Mouse (Mus musculus) midbrain, embryonic 15.5 days (tissue): Measurements from ENCODE around the gene Tpd52l1. TPM values are rescaled to one million over a fixed set of nuclear protein-coding genes. Genes with fewer than 3 reads are reported as not detected.

ENCODE experiments used
- ATAC-seq: fragments of 200-750 bp; cut with Nextera tagmentation; replicated peaks from 2 replicates; pipeline ENCODE4 v1.8.0; 2017; ENCODE audit warnings: moderate TSS enrichment
- H3K27ac ChIP-seq: fragments of 300-500 bp; sonication (generic); 2 replicates; pipeline ENCODE4 v1.5.1; 2015; ENCODE audit warnings: mild to moderate bottlenecking, inconsistent platforms
- H3K27me3 ChIP-seq: fragments of 300-500 bp; sonication (generic); replicated peaks from 2 replicates; pipeline ENCODE4 v1.6.1; 2015; ENCODE audit warnings: inconsistent platforms
- H3K36me3 ChIP-seq: fragments of 300-500 bp; sonication (generic); replicated peaks from 2 replicates; pipeline ENCODE4 v1.6.1; 2015; ENCODE audit warnings: inconsistent platforms
- H3K4me1 ChIP-seq: fragments of 300-500 bp; sonication (generic); 2 replicates; pipeline ENCODE4 v1.6.1; 2015; ENCODE audit warnings: inconsistent platforms
- H3K4me2 ChIP-seq: fragments of 300-500 bp; sonication (generic); 2 replicates; pipeline ENCODE4 v1.6.1; 2015; ENCODE audit warnings: inconsistent platforms, mild to moderate bottlenecking, moderate library complexity
- H3K4me3 ChIP-seq: fragments of 300-500 bp; sonication (generic); 2 replicates; pipeline ENCODE4 v1.5.1; 2015; ENCODE audit warnings: mild to moderate bottlenecking, inconsistent platforms
- H3K9ac ChIP-seq: fragments of 300-500 bp; sonication (generic); 2 replicates; pipeline ENCODE4 v1.6.1; 2015; ENCODE audit warnings: mild to moderate bottlenecking, inconsistent platforms
- H3K9me3 ChIP-seq: fragments of 300-500 bp; sonication (generic); 2 replicates; pipeline ENCODE4 v1.6.1; 2016; ENCODE audit warnings: inconsistent platforms
- WGBS: fragments of 180-500 bp; shearing (Covaris S2); methylation state at CpG from one replicate; pipeline ENCODE4 v1.1.7; 2015; ENCODE audit warnings: mixed read lengths; 5-methylcytosine and 5-hydroxymethylcytosine counted together
- polyA plus RNA-seq: library from polyadenylated mRNA; unstranded; fragments of >200 nt; fragmentation: Nextera tagmentation; extraction: Ambion mirVana; gene quantifications from 2 replicates; pipeline ENCODE4 v1.2.1, GENCODE M21; 2015

Gene Tpd52l1
- polyA plus RNA-seq, 1 experiment from 2014 or later, result 45.9 TPM

DNA sequence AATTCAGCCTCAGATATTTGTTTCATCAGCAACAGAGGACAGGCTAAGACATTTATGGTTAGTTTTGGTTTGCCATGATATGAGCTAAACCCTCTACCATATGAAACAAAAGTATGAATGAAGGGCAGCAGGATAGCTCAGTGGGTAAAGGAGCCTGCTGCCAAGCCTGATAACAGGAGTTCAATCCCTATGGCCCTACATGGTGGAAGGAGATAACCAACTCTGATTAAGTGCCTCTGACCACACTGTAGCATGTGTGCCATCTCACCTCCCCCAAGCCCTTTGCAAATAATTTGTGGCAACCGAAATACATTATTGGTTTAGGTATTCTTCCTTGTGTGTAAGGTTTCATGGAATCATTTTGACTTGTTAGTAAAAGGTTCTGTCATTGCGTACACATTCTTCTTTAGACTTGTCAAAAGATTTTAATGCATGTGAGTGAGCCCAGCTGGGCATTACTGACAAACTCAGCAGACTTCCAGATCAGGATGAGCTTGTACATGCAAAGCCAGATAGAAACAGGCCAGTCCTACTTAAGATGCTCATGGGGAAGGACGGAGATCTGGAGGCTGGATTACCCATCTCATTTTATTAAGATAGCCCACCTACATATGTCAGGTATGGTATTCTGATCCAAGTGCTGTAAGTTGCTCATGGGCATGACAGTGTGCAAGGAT, 115.3 kb downstream of the Tpd52l1 start:
- H3K36me3 ChIP-seq, result no peaks in the 10 kb centered on the region
- H3K4me2 ChIP-seq, result no peak overlapping the region
- no peaks in the 10 kb centered on the region for H3K4me1 ChIP-seq
- H3K4me3 ChIP-seq, result no peak overlapping the region
- WGBS, result 95% methylated on average over 3 of the region's 3 CpGs
- ATAC-seq, result no peak
- no peaks in the 10 kb centered on the region for H3K27me3 ChIP-seq
- H3K27ac ChIP-seq, result no peak overlapping the region
- H3K9ac ChIP-seq, result no peak overlapping the region
- H3K9me3 ChIP-seq, result no peaks in the 10 kb centered on the region

DNA sequence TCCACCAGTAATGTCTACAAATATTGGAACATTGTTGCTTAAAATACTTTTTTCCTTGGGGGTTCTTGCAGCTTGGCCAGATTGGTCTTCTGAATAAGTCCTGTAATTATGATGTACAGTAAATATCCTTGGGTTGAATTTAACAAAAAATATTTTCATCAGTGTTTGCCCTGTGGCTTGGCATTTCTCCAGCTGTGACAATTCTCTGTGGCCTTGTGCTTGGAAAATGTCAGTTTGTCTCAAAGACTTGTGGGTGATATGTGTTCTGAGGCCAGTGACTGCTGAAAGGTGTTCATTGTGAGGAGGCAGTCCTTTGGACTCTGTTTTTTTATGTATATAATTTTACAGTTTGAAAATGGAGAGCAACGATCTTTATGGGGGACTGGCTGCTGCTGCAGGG, 116.3 kb downstream of the Tpd52l1 start:
- WGBS, result 93% methylated on average over 1 of the region's 1 CpGs
- Histone ChIP-seq H3K9ac (no peak overlapping the region), H3K9me3 (no peaks in the 10 kb centered on the region), H3K4me3 (no peak overlapping the region), H3K27me3 (no peaks in the 10 kb centered on the region), H3K27ac (no peak overlapping the region), H3K4me1 (no peaks in the 10 kb centered on the region), H3K36me3 (no peaks in the 10 kb centered on the region), H3K4me2 (no peak overlapping the region)
- no peak for ATAC-seq

DNA sequence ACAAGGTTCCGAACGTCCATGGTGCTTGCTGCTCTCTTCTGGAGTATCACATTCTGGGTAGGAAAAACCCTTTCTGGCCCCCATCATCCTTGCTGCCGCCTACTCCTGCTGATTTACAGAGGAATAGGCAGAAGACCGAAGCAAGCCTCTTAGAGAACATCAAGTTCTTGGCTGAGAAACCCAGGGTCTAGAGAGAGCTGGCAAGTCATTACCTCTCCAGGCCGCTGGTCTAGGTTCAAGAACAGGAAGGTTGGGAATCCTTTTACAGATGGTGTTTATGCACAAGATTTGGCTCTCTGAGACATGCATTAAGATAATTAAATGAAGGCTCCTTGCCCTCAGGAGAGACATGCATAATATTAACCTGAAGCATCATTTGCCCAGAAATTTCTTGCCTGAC, 127.3 kb downstream of the Tpd52l1 start:
- Histone ChIP-seq H3K36me3 (no peaks in the 10 kb centered on the region), H3K4me2 (no peak overlapping the region), H3K9me3 (no peaks in the 10 kb centered on the region), H3K4me3 (no peak overlapping the region), H3K4me1 (peaks cover 11% of the 10 kb centered on the region), H3K27ac (no peak overlapping the region), H3K27me3 (no peaks in the 10 kb centered on the region), H3K9ac (no peak overlapping the region)
- ATAC-seq, result no peak
- 85% methylated on average over 5 of the region's 5 CpGs for WGBS

DNA sequence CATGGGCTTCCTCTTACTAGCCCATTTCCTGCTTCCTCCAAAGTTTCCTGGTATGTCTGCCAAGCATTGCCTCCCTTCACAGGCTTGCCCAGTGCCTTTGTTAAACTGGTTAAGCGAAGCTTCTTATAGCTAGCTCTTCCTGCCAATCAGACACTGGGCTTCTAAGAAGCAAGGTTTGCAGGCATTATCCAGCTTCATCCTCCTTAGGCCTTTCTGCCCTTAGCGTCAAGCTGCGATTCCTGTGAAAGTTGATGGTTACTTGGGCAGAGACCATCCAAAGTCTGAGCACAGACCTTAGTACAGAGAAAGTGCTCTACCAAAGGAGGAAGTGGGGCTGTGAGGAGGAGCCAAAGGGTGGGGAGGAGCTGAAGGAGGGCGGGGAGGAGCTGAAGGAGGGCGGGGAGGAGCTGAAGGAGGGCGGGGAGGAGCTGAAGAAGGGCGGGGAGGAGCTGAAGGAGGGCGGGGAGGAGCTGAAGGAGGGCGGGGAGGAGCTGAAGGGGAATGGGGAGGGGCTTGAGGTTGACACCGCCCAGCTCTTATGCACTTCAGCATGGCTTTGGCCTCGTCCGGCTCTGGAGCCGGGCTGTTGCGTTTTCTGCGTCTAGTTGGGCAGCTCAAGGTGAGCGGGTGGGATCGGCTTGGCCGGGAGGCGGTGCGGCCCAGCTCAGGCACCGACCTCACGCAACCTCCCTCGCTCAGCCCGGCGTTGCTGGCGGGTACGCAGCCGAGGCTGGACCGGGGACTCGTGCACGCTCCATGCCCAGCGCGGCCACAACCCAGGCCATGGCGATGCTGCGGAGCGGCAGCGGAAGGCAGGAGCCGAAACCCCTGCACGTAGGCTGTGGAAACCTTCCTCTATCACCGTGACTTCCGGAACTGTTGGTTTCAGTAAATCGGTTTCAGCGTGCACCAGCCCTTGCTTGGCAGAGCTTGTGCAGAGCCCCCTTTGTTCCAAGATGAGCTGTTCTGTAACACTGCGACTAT, 132.6 kb downstream of the Tpd52l1 start, which contains the start of gene Hddc2:
Gene Hddc2 (plus strand): TSS at position 519 of the 984 bp plus-strand sequence.
- Histone ChIP-seq H3K9me3 (no peaks in the 10 kb centered on the region), H3K9ac (peak within 1 kb of the TSS; percentile 69), H3K27ac (peak within 1 kb of the TSS; percentile 88), H3K4me3 (peak within 1 kb of the TSS; percentile 69), H3K4me1 (peaks cover 11% of the 10 kb centered on the region), H3K4me2 (peak within 1 kb of the TSS; percentile 75), H3K27me3 (no peaks in the 10 kb centered on the region), H3K36me3 (no peaks in the 10 kb centered on the region)
- 3% methylated on average over 44 of the region's 44 CpGs for WGBS
- ATAC-seq, result peak; percentile 97

DNA sequence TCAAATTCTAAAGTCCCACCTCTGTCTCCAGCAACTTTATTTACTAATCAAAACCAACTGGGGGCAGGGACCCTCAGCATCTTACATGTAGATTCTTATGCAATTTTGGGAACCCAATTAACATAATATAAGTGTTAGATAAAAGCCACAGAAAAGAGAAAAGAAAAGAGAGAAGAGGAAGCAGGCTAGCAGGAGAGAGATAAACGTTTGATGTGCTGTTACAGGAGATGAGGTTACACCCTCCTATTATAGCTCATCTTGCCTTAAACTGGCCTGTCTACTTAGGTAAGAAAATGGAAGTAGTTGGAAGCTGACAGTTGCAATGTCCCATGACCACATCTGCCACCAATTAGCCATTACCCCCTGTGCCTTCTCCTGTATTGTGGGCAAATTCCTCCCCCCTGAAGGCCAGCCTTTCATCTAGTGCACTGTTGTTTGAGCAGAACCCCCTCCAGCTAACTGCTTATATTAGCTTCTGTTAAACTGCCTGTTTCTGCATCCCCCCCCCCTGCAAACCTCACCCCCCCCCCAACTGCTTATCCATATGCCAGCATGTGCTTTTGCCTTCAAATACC, 138.6 kb downstream of the Tpd52l1 start:
- no peak for ATAC-seq

DNA sequence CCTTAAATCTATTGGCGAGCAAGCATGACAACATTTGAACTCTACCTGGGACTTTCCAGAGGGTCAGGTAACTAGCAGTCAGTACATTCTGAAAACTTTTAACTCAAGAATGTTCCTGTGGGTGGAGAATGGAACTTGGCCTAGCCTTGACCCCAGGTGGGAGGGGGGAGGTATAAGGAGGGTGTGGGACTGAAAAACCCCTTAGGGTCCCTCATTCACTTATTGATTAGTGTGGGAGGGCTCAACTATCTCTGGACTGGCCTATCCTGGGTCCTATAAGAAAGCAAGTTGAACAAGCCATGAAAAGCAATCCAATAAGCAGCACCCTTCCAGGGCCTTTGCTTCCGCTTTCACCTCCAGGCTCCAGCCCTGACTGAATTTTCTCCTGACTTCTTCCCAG, 142.3 kb downstream of the Tpd52l1 start:
- WGBS, result 87% methylated on average over 2 of the region's 2 CpGs
- H3K27me3 ChIP-seq, result no peaks in the 10 kb centered on the region
- no peak for ATAC-seq
- no peak overlapping the region for H3K9ac ChIP-seq
- no peaks in the 10 kb centered on the region for H3K4me1 ChIP-seq
- H3K27ac ChIP-seq, result no peak overlapping the region
- H3K9me3 ChIP-seq, result no peaks in the 10 kb centered on the region
- H3K4me3 ChIP-seq, result no peak overlapping the region
- no peaks in the 10 kb centered on the region for H3K36me3 ChIP-seq
- H3K4me2 ChIP-seq, result no peak overlapping the region

More for the DNA sequence above, 138.6 kb downstream of the Tpd52l1 start:
- Histone ChIP-seq H3K9me3 (no peaks in the 10 kb centered on the region), H3K9ac (no peak overlapping the region), H3K4me3 (no peak overlapping the region), H3K4me1 (no peaks in the 10 kb centered on the region), H3K27me3 (no peaks in the 10 kb centered on the region), H3K36me3 (no peaks in the 10 kb centered on the region), H3K4me2 (no peak overlapping the region), H3K27ac (no peak overlapping the region)
- WGBS, result 34% methylated on average over 1 of the region's 1 CpGs

DNA sequence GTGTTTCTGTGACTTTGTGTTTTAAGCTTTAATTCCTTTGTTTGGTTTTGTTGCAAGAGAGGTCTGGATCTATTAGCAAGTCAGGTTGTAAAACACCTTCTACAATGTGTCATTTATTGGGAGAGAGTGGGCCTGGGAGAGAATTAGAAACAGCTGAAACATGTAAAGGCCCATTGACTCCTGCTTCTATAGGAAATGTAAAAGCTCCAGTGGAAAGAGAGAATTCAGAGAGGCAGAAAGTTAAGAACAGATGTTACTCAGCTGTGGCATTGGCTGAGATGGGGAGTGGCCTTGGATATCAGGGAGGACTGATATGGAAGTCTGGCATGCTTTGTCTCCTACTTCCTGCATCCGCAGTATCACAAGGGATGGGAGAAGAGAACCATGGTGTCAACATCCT, 145.5 kb downstream of the Tpd52l1 start:
- H3K36me3 ChIP-seq, result no peaks in the 10 kb centered on the region
- H3K4me1 ChIP-seq, result 0 out of 2 replicates have a peak, but pooled peaks cover 3% of the 10 kb centered on the region
- no peak overlapping the region for H3K4me3 ChIP-seq
- ATAC-seq, result no peak
- no peak overlapping the region for H3K4me2 ChIP-seq
- H3K27ac ChIP-seq, result no peak overlapping the region
- WGBS, result 74% methylated on average over 1 of the region's 1 CpGs
- no peaks in the 10 kb centered on the region for H3K27me3 ChIP-seq
- H3K9ac ChIP-seq, result no peak overlapping the region
- no peaks in the 10 kb centered on the region for H3K9me3 ChIP-seq

DNA sequence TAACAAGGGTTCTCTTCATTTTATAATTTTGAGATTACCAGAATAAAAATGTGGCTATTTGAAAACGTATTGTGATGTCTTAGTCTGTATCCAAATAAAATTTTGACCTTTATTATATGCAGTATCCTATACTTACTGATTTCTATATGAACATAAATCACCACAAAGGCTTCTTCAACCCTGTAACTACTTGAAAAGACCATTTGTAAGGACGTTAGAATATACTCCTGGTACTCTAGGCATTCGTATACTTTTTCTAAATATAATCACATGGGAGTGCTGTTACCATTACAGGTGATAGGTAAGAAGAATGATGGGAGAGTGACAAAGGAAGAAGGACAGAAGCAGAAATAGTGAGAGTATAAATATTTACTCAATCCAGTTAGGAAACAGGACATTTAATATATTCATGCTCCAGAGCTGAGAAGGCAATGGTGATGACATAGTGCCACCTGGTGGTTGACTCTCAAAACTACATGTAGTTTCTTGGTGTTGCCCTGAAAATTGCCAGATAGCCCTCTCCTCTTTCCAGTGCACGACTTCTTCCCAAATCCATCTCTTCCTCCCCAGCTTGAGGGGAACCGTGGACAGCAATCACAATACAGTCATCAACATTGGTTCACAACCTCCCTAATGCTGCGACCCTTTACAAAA, 146.7 kb downstream of the Tpd52l1 start:
- Histone ChIP-seq H3K4me1 (0 out of 2 replicates have a peak, but pooled peaks cover 3% of the 10 kb centered on the region), H3K4me2 (no peak overlapping the region), H3K27me3 (no peaks in the 10 kb centered on the region), H3K9me3 (no peaks in the 10 kb centered on the region), H3K4me3 (no peak overlapping the region), H3K9ac (no peak overlapping the region), H3K36me3 (no peaks in the 10 kb centered on the region), H3K27ac (no peak overlapping the region)
- 40% methylated on average over 6 of the region's 6 CpGs for WGBS
- peak; percentile 79 for ATAC-seq

DNA sequence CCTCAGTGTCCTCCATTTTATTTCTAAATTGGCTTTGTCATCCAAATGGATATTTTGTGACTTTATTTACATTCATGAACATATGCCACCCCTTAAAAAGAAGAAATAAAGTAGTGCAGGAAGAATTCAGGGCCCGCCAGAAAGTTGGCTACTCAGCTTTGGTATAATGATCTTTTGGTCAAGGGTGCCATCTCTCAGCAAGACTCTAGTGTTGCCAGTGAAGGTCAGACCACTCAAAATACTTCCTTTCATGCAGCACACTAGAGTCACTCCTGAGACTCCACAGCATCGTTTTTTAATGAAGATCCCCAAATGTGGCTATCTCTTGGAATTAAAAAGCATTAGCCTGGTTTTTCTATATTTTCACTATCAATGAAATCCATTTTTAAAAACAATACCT, 147.5 kb downstream of the Tpd52l1 start:
- H3K27me3 ChIP-seq, result no peaks in the 10 kb centered on the region
- H3K4me1 ChIP-seq, result 0 out of 2 replicates have a peak, but pooled peaks cover 3% of the 10 kb centered on the region
- ATAC-seq, result no peak
- H3K36me3 ChIP-seq, result no peaks in the 10 kb centered on the region
- no peak overlapping the region for H3K27ac ChIP-seq
- WGBS, result 56% methylated on average over 2 of the region's 2 CpGs
- H3K9me3 ChIP-seq, result no peaks in the 10 kb centered on the region
- no peak overlapping the region for H3K4me2 ChIP-seq
- no peak overlapping the region for H3K9ac ChIP-seq
- no peak overlapping the region for H3K4me3 ChIP-seq

DNA sequence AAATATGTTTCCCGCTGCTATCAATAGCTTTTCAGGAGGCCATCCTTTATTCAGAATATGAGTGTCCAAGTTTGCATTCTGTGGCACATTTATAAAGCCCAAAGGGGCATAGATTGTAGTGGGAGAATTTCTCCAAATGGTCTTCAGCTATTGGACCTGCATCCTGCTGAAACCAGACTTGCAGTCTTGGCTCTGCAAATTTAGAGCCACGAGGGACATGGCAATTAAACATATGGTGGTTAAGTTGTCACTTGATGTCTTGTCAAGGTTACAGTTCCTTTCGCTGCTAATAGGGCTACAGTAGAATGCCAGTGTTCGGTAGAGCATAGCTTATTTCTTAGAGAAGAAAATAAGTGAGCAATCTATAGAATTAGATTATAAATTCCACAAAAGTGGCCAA, 148.7 kb downstream of the Tpd52l1 start:
- no peak overlapping the region for H3K4me3 ChIP-seq
- 0 out of 2 replicates have a peak, but pooled peaks cover 3% of the 10 kb centered on the region for H3K4me1 ChIP-seq
- H3K36me3 ChIP-seq, result no peaks in the 10 kb centered on the region
- H3K9ac ChIP-seq, result no peak overlapping the region
- ATAC-seq, result no peak
- H3K27ac ChIP-seq, result no peak overlapping the region
- no peak overlapping the region for H3K4me2 ChIP-seq
- no peaks in the 10 kb centered on the region for H3K27me3 ChIP-seq
- 60% methylated on average over 4 of the region's 4 CpGs for WGBS
- H3K9me3 ChIP-seq, result no peaks in the 10 kb centered on the region

DNA sequence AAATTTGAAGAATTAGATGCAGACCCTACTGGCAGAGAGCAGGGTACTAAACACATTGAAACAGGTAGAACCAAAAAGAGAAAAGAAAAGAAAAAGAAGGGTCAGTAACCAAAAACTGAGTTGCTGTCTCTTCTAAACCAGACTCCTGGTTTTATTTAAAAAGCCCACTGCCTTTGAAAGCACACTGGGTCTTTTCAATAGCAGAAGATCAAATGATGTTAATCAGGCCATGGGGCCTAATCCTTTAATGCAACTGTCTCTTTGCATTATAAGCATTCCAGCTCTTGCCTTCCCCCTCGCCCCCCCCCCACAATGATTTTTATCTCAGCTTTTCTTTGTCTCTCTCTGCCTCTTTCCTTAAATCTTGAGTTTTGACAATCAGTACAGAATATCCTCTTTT, 149.3 kb downstream of the Tpd52l1 start:
- Histone ChIP-seq H3K4me3 (no peak overlapping the region), H3K9ac (no peak overlapping the region), H3K27ac (no peak overlapping the region), H3K36me3 (no peaks in the 10 kb centered on the region), H3K4me2 (no peak overlapping the region), H3K9me3 (no peaks in the 10 kb centered on the region), H3K27me3 (no peaks in the 10 kb centered on the region), H3K4me1 (0 out of 2 replicates have a peak, but pooled peaks cover 3% of the 10 kb centered on the region)
- no peak for ATAC-seq
- 13% methylated on average over 1 of the region's 1 CpGs for WGBS

DNA sequence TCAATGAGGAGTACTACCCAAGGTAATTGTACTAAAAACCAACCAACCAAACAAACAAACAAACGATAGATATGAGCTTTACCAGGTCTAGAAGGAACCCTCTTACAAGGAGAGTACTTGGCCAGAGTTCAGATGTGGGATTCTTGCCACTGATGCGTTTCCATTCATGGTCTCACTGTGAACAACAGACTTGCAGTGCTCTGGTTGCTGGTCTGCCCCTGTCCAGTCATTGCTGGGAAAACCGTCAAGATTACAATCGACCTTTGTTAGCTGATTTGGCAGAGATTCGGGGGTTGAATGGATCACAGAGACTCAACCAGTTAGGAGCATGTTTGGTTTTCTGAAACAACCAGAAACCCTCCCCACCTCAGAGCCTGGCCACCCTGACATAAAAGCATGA, 150.1 kb downstream of the Tpd52l1 start:
- H3K9ac ChIP-seq, result no peak overlapping the region
- no peak overlapping the region for H3K4me2 ChIP-seq
- no peaks in the 10 kb centered on the region for H3K9me3 ChIP-seq
- no peaks in the 10 kb centered on the region for H3K36me3 ChIP-seq
- no peaks in the 10 kb centered on the region for H3K27me3 ChIP-seq
- no peak for ATAC-seq
- H3K4me3 ChIP-seq, result no peak overlapping the region
- H3K4me1 ChIP-seq, result 0 out of 2 replicates have a peak, but pooled peaks cover 3% of the 10 kb centered on the region
- no peak overlapping the region for H3K27ac ChIP-seq
- 17% methylated on average over 5 of the region's 5 CpGs for WGBS
